1 mouse cellular context compared by ENCODE assay signal in the genomic region with DNA sequence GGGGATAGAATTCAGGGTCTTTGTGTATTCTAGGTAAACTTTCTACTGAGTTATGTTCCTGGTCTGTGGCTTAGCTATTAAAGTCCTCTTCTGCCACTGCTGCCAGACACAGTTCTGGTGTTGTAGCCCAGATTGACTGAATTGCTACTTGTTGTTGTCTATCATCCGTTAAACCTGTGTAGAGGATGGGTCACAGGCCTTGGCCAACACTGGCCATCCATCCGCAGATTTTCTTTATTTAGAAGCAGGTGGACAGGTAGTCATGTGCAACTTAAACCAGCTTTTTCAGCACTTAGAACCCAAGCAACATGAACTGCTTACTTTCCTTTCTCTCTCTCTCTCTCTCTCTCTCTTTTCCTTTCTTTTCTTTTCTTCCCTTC.
TF ChIP-seq lines count a peak whose summit lies in the region.

No protein-coding gene starts in this region.

TF ChIP-seq in CH12.LX, 34 proteins besides CTCF, POLR2A, EP300 and RAD21:
- no peak for TF ChIP-seq ZNF384 (IDR thresholded peaks at IDR 0.05; ENCODE audit: low read depth, low read length)
